Mouse (Mus musculus): ENCODE data around the gene Dock9.

- no peak for TF ChIP-seq TCF12 (IDR thresholded peaks at IDR 0.05; ENCODE audit: insufficient read depth, poor library complexity, severe bottlenecking)
- no peak for TF ChIP-seq REST (IDR thresholded peaks at IDR 0.05; ENCODE audit: insufficient read depth, insufficient read length)
- TF ChIP-seq MAX (IDR thresholded peaks at IDR 0.05; ENCODE audit: low read depth): no peak
- TF ChIP-seq POLR2A (IDR thresholded peaks at IDR 0.05; ENCODE audit: insufficient read length, low read depth): no peak
- TF ChIP-seq MYOD1 (IDR thresholded peaks at IDR 0.05; ENCODE audit: control insufficient read depth in 1 of 3, insufficient read length in 2 of 3, low read depth in 2 of 3): no peak
Measured at GRCm38 (mm10) chr14:121727996-121728395, 69.6 kb downstream of the Dock9 start.

All from myocyte (in vitro differentiated cells).